Mouse (Mus musculus) myocyte (in vitro differentiated cells): Measurements from ENCODE around the gene Gm49358. TPM values are rescaled to one million over a fixed set of nuclear protein-coding genes. Genes with fewer than 3 reads are reported as not detected.

Source experiments
- H3K27me3 ChIP-seq: one replicate; pipeline ENCODE4 v1.6.1; 2011; ENCODE audit not compliant: control insufficient read depth, insufficient read depth, insufficient read length
- H3K36me3 ChIP-seq: one replicate; pipeline ENCODE4 v1.6.1; 2011; ENCODE audit not compliant: control insufficient read depth, insufficient read depth
- H3K4me2 ChIP-seq: one replicate; pipeline ENCODE4 v1.6.1; 2011; ENCODE audit warnings: low read depth, control low read depth
- H3K4me3 ChIP-seq: one replicate; pipeline ENCODE4 v1.5.1; 2011; ENCODE audit warnings: mild to moderate bottlenecking, control low read depth, moderate library complexity
- H3K79me2 ChIP-seq: one replicate; pipeline ENCODE4 v1.6.1; 2011; ENCODE audit not compliant: control insufficient read depth, insufficient read depth
- H3ac ChIP-seq: one replicate; pipeline ENCODE4 v1.6.1; 2011; ENCODE audit not compliant: control insufficient read depth, insufficient read length
- CEBPB ChIP-seq: IDR thresholded peaks from 2 replicates; pipeline ENCODE4 v1.6.1; 2011; ENCODE audit warnings: mild to moderate bottlenecking, moderate library complexity; ENCODE audit not compliant: poor library complexity, insufficient read depth, severe bottlenecking
- E2F4 ChIP-seq: IDR thresholded peaks from one replicate; pipeline ENCODE4 v1.6.1; 2011; ENCODE audit warnings: mild to moderate bottlenecking, control low read depth, moderate library complexity; ENCODE audit not compliant: insufficient read depth
- MAX ChIP-seq: IDR thresholded peaks from one replicate; pipeline ENCODE4 v1.6.1; 2011; ENCODE audit warnings: low read depth, mild to moderate bottlenecking, control low read depth
- MYOD1 ChIP-seq, 3 experiments: IDR thresholded peaks; one replicate each; pipeline ENCODE4 v1.6.1; 2011; ENCODE audit warnings: control low read depth in 2 of 3, low read depth in 2 of 3, mild to moderate bottlenecking in 2 of 3, moderate library complexity in 1 of 3; ENCODE audit not compliant: insufficient read length in 2 of 3, control insufficient read depth in 1 of 3
- MYOG ChIP-seq, 3 experiments: IDR thresholded peaks; one replicate each; pipeline ENCODE4 v1.6.1; 2011; ENCODE audit warnings: control low read depth in 2 of 3, low read depth in 2 of 3, mild to moderate bottlenecking in 2 of 3; ENCODE audit not compliant: insufficient read length in 2 of 3, control insufficient read depth in 1 of 3, insufficient read depth in 1 of 3
- POLR2A ChIP-seq: IDR thresholded peaks from one replicate; pipeline ENCODE4 v1.6.1; 2011; ENCODE audit warnings: low read depth, mild to moderate bottlenecking, control low read depth, moderate library complexity; ENCODE audit not compliant: insufficient read length
- POLR2AphosphoS2 ChIP-seq: IDR thresholded peaks from one replicate; pipeline ENCODE4 v1.6.1; 2011; ENCODE audit warnings: low read depth, control low read depth; ENCODE audit not compliant: insufficient read length
- REST ChIP-seq: IDR thresholded peaks from one replicate; pipeline ENCODE4 v1.6.1; 2011; ENCODE audit warnings: mild to moderate bottlenecking, control low read depth, moderate library complexity; ENCODE audit not compliant: insufficient read depth, insufficient read length
- SRF ChIP-seq: IDR thresholded peaks from one replicate; pipeline ENCODE4 v1.6.1; 2011; ENCODE audit warnings: low read depth; ENCODE audit not compliant: control insufficient read depth, insufficient read length
- TCF12 ChIP-seq: IDR thresholded peaks from one replicate; pipeline ENCODE4 v1.6.1; 2011; ENCODE audit warnings: mild to moderate bottlenecking, control low read depth; ENCODE audit not compliant: poor library complexity, insufficient read depth, severe bottlenecking
- TCF3 ChIP-seq: IDR thresholded peaks from one replicate; pipeline ENCODE4 v1.6.1; 2011; ENCODE audit warnings: low read depth, control low read depth; ENCODE audit not compliant: insufficient read length
- USF1 ChIP-seq: IDR thresholded peaks from one replicate; pipeline ENCODE4 v1.6.1; 2011; ENCODE audit warnings: low read depth, mild to moderate bottlenecking, control low read depth, moderate library complexity
- polyA plus RNA-seq: library from polyadenylated mRNA; unstranded; fragments of >200 nt; fragmentation: generic; extraction: Trizol; gene quantifications from one replicate; pipeline ENCODE4 v1.2.1, GENCODE M21; 2012; ENCODE audit warnings: missing spikeins

The Gm49358 gene
- polyA plus RNA-seq, 1 experiment = not detected

GRCm38 (mm10) chr10:86781641-86782040, 17.9 kb downstream of the Gm49358 start:
- no peak for TF ChIP-seq POLR2AphosphoS2
- no peak for TF ChIP-seq USF1
- no peak for TF ChIP-seq TCF12
- TF ChIP-seq MYOD1 (IDR thresholded peaks at IDR 0.05; ENCODE audit: control insufficient read depth in 1 of 3, insufficient read length in 2 of 3, low read depth in 2 of 3) = no peak
- H3K4me3 ChIP-seq = no peak overlapping the region
- H3K4me2 ChIP-seq = peak overlapping the region; percentile 90
- H3ac ChIP-seq = no peak overlapping the region
- no peaks in the 10 kb centered on the region for H3K36me3 ChIP-seq
- no peaks in the 10 kb centered on the region for H3K27me3 ChIP-seq
- H3K79me2 ChIP-seq = peaks cover 74% of the 10 kb centered on the region

- H3K36me3 ChIP-seq = no peaks in the 10 kb centered on the region
- peaks cover 84% of the 10 kb centered on the region for H3K79me2 ChIP-seq
- H3K4me3 ChIP-seq = no peak overlapping the region
- no peaks in the 10 kb centered on the region for H3K27me3 ChIP-seq
- no peak overlapping the region for H3ac ChIP-seq
- peak overlapping the region; percentile 31 for H3K4me2 ChIP-seq
- TF ChIP-seq MYOG (IDR thresholded peaks at IDR 0.05; ENCODE audit: control insufficient read depth in 1 of 3, insufficient read depth in 1 of 3, insufficient read length in 2 of 3, low read depth in 2 of 3) (no peak), USF1 (no peak), POLR2AphosphoS2 (no peak), REST (no peak), CEBPB (no peak)
Measured at GRCm38 (mm10) chr10:86782656-86783055, 18.9 kb downstream of the Gm49358 start.

- no peak overlapping the region for H3K4me3 ChIP-seq
- peak overlapping the region; percentile 21 for H3K4me2 ChIP-seq
- peaks cover 93% of the 10 kb centered on the region for H3K79me2 ChIP-seq
- H3K27me3 ChIP-seq = no peaks in the 10 kb centered on the region
- no peak overlapping the region for H3ac ChIP-seq
- TF ChIP-seq POLR2AphosphoS2 (no peak), TCF3 (no peak), MYOG (IDR thresholded peaks at IDR 0.05; ENCODE audit: control insufficient read depth in 1 of 3, insufficient read depth in 1 of 3, insufficient read length in 2 of 3, low read depth in 2 of 3) (no peak), POLR2A (no peak), SRF (no peak), TCF12 (no peak)
- no peaks in the 10 kb centered on the region for H3K36me3 ChIP-seq
Measured at GRCm38 (mm10) chr10:86783561-86783960, 19.8 kb downstream of the Gm49358 start.

- no peaks in the 10 kb centered on the region for H3K27me3 ChIP-seq
- H3K79me2 ChIP-seq = peaks cover 98% of the 10 kb centered on the region
- TF ChIP-seq MYOD1 (IDR thresholded peaks at IDR 0.05; ENCODE audit: control insufficient read depth in 1 of 3, insufficient read length in 2 of 3, low read depth in 2 of 3) = no peak
- no peak for TF ChIP-seq CEBPB
- TF ChIP-seq TCF3 = no peak
- no peak for TF ChIP-seq REST
- TF ChIP-seq MYOG (IDR thresholded peaks at IDR 0.05; ENCODE audit: control insufficient read depth in 1 of 3, insufficient read depth in 1 of 3, insufficient read length in 2 of 3, low read depth in 2 of 3) = no peak
- no peak for TF ChIP-seq SRF
- no peak for TF ChIP-seq POLR2A
- TF ChIP-seq MAX = no peak
- no peak for TF ChIP-seq POLR2AphosphoS2
- no peak for TF ChIP-seq TCF12
- TF ChIP-seq USF1 = no peak
- TF ChIP-seq E2F4 = no peak
- no peak overlapping the region for H3ac ChIP-seq
- no peaks in the 10 kb centered on the region for H3K36me3 ChIP-seq
- peak overlapping the region; percentile 21 for H3K4me2 ChIP-seq
- H3K4me3 ChIP-seq = no peak overlapping the region
Measured at GRCm38 (mm10) chr10:86784126-86784675, 20.4 kb downstream of the Gm49358 start.

GRCm38 (mm10) chr10:86785396-86785795, 21.6 kb downstream of the Gm49358 start:
- TF ChIP-seq SRF (no peak), CEBPB (no peak), MAX (no peak), TCF12 (no peak), MYOG (IDR thresholded peaks at IDR 0.05; ENCODE audit: control insufficient read depth in 1 of 3, insufficient read depth in 1 of 3, insufficient read length in 2 of 3, low read depth in 2 of 3) (no peak), REST (no peak), E2F4 (no peak), POLR2AphosphoS2 (no peak), POLR2A (no peak), USF1 (no peak), TCF3 (no peak), MYOD1 (IDR thresholded peaks at IDR 0.05; ENCODE audit: control insufficient read depth in 1 of 3, insufficient read length in 2 of 3, low read depth in 2 of 3) (no peak)
- Histone ChIP-seq H3ac (no peak overlapping the region), H3K4me3 (no peak overlapping the region), H3K36me3 (no peaks in the 10 kb centered on the region), H3K4me2 (no peak overlapping the region), H3K79me2 (peaks cover 97% of the 10 kb centered on the region), H3K27me3 (no peaks in the 10 kb centered on the region)
